Mouse (Mus musculus) heart, adult 2 months (tissue): ENCODE results near the gene Gpr108. TPM values are rescaled to one million over a fixed set of nuclear protein-coding genes. Genes with fewer than 3 reads are reported as not detected.

Experiments
- DNase-seq, 2 experiments: peaks; one replicate each; pipeline ENCODE4 v3.0.0; 2021
- H3K27ac ChIP-seq: fragments of 200-600 bp; 2 replicates; pipeline ENCODE4 v1.8.1; 2022
- H3K27me3 ChIP-seq: fragments of 200-500 bp; 2 replicates; pipeline ENCODE4 v1.6.1; 2012; ENCODE audit warnings: mild to moderate bottlenecking, low read length, inconsistent platforms, mixed read lengths; ENCODE audit not compliant: control insufficient read depth, insufficient read depth
- H3K36me3 ChIP-seq: fragments of 200-500 bp; 2 replicates; pipeline ENCODE4 v1.6.1; 2012; ENCODE audit warnings: low read length, inconsistent platforms; ENCODE audit not compliant: control insufficient read depth, insufficient read depth
- H3K4me1 ChIP-seq: fragments of 200-500 bp; 2 replicates; pipeline ENCODE4 v1.6.1; 2011; ENCODE audit warnings: low read length; ENCODE audit not compliant: control insufficient read depth, insufficient read depth
- H3K4me3 ChIP-seq: fragments of 200-600 bp; 2 replicates; pipeline ENCODE4 v1.8.1; 2022
- H3K79me2 ChIP-seq: fragments of 200-500 bp; replicated peaks from 2 replicates; pipeline ENCODE4 v1.6.1; 2012; ENCODE audit warnings: mild to moderate bottlenecking, inconsistent platforms, low read length, moderate library complexity, mixed read lengths; ENCODE audit not compliant: control insufficient read depth, insufficient read depth
- H3K9ac ChIP-seq: fragments of 200-500 bp; 2 replicates; pipeline ENCODE4 v1.6.1; 2012; ENCODE audit warnings: low read depth, mild to moderate bottlenecking, control low read depth, inconsistent platforms, low read length, mixed read lengths
- CTCF ChIP-seq: fragments of 200-600 bp; IDR thresholded peaks from 2 replicates; pipeline ENCODE4 v1.8.1; 2022; ENCODE audit warnings: antibody characterized with exemption, mild to moderate bottlenecking, moderate library complexity
- EP300 ChIP-seq: fragments of 200-500 bp; IDR thresholded peaks from 2 replicates; pipeline ENCODE4 v1.6.1; 2011; ENCODE audit warnings: low read depth, low read length, control low read depth; ENCODE audit not compliant: insufficient read depth
- POLR2A ChIP-seq: fragments of 200-500 bp; IDR thresholded peaks from 2 replicates; pipeline ENCODE4 v1.6.1; 2011; ENCODE audit warnings: mild to moderate bottlenecking, low read depth, low read length, control low read depth; ENCODE audit not compliant: insufficient read depth
- WGBS: fragments of 180-500 bp; shearing (Covaris S2); methylation state at CpG from one replicate; pipeline ENCODE4 v1.1.7; 2018; 5-methylcytosine and 5-hydroxymethylcytosine counted together
- intact Hi-C: fragments of 180-260 bp; cut with DNase I; formaldehyde crosslinking; loops from one replicate; pipeline ENCODE4 v1.15.1; 2025
- polyA plus RNA-seq: library from polyadenylated mRNA; depleted of rRNA; stranded (reverse); fragments of >200 nt; gene quantifications from 2 replicates; pipeline ENCODE4 v1.2.3, GENCODE M21; 2012
- total RNA-seq, 2 experiments: library from RNA; stranded (reverse); gene quantifications; 2 replicates each; pipeline ENCODE4 v1.2.3; 2021

The Gpr108 gene
- total and polyA plus RNA-seq, 3 experiments, result 27.8 to 37.9 (median 32.7) TPM

DNA sequence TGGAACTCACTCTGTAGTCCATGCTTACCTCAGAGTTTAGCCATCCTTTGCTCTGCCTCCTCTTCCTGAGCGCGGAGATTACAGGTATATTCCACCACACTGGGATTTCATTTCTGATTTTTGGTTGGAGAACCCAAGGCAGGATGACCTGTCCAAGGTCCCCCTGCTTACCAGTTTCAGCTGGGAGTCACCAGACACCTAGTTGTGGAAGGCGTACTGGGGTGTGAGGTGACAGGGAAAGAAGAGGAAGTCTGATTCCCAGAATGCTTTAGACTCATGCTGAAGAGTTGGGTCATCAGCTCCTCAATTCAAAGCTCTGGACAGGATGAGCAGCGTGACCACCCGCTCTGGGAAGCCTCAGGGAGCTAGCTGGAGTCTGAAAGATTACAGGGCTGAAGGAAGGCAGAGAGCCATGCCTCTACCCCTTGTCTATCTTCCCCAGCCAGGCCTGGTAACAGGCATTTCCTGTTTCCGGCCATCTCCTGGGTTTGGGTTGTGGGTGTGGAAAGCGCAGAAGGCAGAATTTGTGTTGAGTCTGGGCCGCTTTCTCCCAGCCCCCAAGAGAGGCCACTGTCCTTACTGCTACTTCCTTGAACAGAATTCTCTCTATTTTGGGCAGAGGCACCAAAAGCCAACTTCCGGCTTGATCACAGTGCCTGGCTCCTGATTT, 41.9 kb upstream of the Gpr108 start:
- Histone ChIP-seq H3K4me3 (no peak overlapping the region), H3K36me3 (no peaks in the 10 kb centered on the region), H3K27me3 (no peaks in the 10 kb centered on the region), H3K9ac (no peak overlapping the region), H3K79me2 (no peaks in the 10 kb centered on the region), H3K4me1 (peaks cover 5% of the 10 kb centered on the region), H3K27ac (no peak overlapping the region)
- TF ChIP-seq POLR2A, result no peak
- TF ChIP-seq CTCF, result no peak
- TF ChIP-seq EP300, result no peak
- DNase-seq, result peak in 1 of 2 experiments; percentile 52
- 55% methylated on average over 9 of the region's 9 CpGs for WGBS
- intact Hi-C loops, result no loop called here

DNA sequence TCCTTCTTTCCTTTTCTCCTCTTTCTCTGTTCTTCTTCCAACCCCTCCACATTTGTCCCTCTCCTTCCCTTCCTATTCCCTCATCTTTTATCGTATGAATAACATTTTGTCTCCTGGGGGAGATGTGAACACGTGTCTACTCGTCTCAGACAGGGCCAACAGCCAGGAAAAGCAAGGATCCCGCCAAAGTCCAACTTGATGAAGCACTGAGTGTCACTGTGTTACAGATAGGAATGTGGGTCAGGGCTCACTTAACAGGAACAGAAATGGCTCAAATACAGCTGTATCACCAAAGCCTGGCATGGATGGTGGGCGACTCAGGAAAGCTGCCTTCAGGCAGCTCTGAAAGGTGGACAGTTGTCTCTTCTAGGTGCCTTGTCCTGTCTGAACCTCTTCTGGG, 41.0 kb upstream of the Gpr108 start:
- H3K4me3 ChIP-seq, result no peak overlapping the region
- no peak overlapping the region for H3K27ac ChIP-seq
- no peaks in the 10 kb centered on the region for H3K79me2 ChIP-seq
- H3K36me3 ChIP-seq, result no peaks in the 10 kb centered on the region
- DNase-seq, result no peak
- intact Hi-C loops, result no loop called here
- TF ChIP-seq CTCF, result no peak
- TF ChIP-seq POLR2A, result no peak
- TF ChIP-seq EP300, result no peak
- H3K27me3 ChIP-seq, result no peaks in the 10 kb centered on the region
- H3K4me1 ChIP-seq, result peaks cover 8% of the 10 kb centered on the region
- no peak overlapping the region for H3K9ac ChIP-seq
- WGBS, result 55% methylated on average over 5 of the region's 5 CpGs

DNA sequence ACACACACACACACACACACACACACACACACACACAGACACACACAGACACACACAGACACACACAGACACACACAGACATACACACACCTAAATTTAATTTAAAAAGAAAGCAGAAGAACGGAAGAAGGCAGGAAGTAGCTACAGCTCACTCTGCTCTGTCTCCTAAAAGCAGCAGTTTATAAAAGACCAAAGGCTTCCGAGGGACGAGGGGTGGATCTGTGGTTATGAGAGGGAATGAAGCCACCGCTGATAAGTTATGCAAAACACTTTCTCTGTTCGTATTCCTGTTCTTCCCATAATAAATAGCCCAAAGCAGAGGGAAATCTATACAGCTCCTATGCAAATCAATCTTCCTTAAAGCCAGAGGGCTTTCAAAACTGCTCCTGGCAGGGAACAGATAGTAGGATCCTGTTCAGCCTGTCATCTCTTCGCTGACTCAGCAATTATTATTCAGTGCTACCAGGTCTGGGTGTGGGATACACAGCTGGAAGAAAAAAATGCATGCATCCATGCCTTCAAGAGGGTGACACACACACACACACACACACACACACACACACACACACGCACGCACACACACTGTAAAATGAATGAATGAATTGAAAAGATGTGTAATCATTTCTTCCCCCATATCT, 38.6 kb upstream of the Gpr108 start:
- no peak overlapping the region for H3K27ac ChIP-seq
- no peaks in the 10 kb centered on the region for H3K27me3 ChIP-seq
- no peaks in the 10 kb centered on the region for H3K36me3 ChIP-seq
- DNase-seq, result no peak
- no peak overlapping the region for H3K9ac ChIP-seq
- intact Hi-C loops, result no loop called here
- no peak overlapping the region for H3K4me3 ChIP-seq
- peaks cover 8% of the 10 kb centered on the region for H3K4me1 ChIP-seq
- WGBS, result 49% methylated on average over 8 of the region's 8 CpGs
- TF ChIP-seq CTCF (no peak), POLR2A (no peak), EP300 (no peak)
- H3K79me2 ChIP-seq, result no peaks in the 10 kb centered on the region

DNA sequence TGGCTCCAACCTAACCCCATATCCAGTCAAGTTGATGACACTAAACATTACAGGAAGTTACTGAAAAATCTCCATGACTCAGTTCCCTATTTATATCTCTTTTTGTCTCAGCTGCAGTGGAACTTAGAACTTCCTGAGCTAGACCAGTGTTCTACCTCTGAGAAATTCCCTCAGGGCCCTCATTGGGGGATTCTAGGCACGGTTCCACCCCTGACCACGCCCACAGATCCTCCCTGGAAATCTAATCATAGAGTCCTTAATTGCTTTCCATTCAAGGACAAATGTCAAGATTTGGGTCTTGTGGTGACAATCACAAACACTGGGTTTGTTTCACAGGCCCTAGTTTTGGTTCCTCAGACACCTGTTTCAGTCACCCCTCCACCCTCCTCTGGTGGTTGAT, 36.8 kb upstream of the Gpr108 start:
- TF ChIP-seq CTCF (no peak), POLR2A (no peak), EP300 (no peak)
- peak in 1 of 2 experiments; percentile 51 for DNase-seq
- H3K79me2 ChIP-seq, result no peaks in the 10 kb centered on the region
- peak overlapping the region; percentile 60 for H3K27ac ChIP-seq
- intact Hi-C loops, result no loop called here
- H3K4me3 ChIP-seq, result no peak overlapping the region
- 20% methylated on average over 2 of the region's 2 CpGs for WGBS
- H3K4me1 ChIP-seq, result peaks cover 8% of the 10 kb centered on the region
- H3K27me3 ChIP-seq, result no peaks in the 10 kb centered on the region
- H3K9ac ChIP-seq, result no peak overlapping the region
- no peaks in the 10 kb centered on the region for H3K36me3 ChIP-seq

DNA sequence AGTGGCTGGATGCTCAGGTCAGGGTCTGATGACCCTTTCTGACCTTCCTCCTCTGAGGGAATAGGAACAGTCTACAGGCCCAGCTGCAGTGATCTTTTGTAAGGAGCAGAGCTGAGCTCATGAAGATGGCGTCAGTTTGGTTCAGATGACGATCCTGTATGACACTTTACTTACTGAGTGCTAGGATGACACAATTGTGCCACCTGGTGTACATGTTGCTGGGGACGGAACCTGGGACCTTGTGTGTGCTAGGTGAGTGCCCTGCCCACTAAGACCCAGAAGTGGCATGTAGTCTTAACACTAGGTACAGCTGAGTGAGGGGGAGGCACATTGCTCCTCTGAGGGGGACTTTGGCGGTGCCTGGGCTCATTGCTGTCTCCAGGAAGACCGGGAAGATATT, 35.7 kb upstream of the Gpr108 start:
- H3K27me3 ChIP-seq, result no peaks in the 10 kb centered on the region
- DNase-seq, result no peak
- H3K4me1 ChIP-seq, result peaks cover 8% of the 10 kb centered on the region
- H3K36me3 ChIP-seq, result no peaks in the 10 kb centered on the region
- no peak overlapping the region for H3K9ac ChIP-seq
- no peaks in the 10 kb centered on the region for H3K79me2 ChIP-seq
- WGBS, result 76% methylated on average over 5 of the region's 5 CpGs
- no peak overlapping the region for H3K27ac ChIP-seq
- no peak overlapping the region for H3K4me3 ChIP-seq
- intact Hi-C loops, result no loop called here
- TF ChIP-seq POLR2A (no peak), CTCF (no peak)

DNA sequence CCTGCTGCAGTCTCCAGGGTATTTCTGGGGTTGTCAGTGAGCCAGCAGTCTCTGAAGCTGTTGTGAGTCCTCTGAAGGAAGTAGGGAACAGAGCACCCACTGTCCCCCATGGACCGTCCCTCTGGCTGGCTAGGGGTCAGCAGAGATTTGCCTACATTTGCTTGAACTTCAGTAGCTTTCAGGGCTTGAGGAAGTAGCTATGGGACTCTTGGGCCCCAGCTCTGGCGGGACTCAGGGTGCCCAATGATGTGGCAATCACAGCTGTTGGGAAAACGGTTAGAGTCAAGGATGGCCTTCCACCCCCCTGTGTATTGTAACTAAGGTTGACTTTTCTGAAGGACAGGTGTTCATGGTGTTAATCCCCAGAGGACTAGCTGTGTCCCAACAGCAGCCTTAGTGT, 32.2 kb upstream of the Gpr108 start:
- no peak overlapping the region for H3K9ac ChIP-seq
- DNase-seq, result peak in 1 of 2 experiments; percentile 44
- H3K36me3 ChIP-seq, result no peaks in the 10 kb centered on the region
- 54% methylated on average over 3 of the region's 3 CpGs for WGBS
- H3K4me1 ChIP-seq, result peaks cover 4% of the 10 kb centered on the region
- H3K27ac ChIP-seq, result no peak overlapping the region
- H3K27me3 ChIP-seq, result no peaks in the 10 kb centered on the region
- H3K4me3 ChIP-seq, result no peak overlapping the region
- H3K79me2 ChIP-seq, result no peaks in the 10 kb centered on the region
- TF ChIP-seq EP300, result no peak
- TF ChIP-seq CTCF, result no peak
- no peak for TF ChIP-seq POLR2A
- intact Hi-C loops, result no loop called here
